Mouse (Mus musculus) neural tube, embryonic 15.5 days (tissue): ENCODE measurements around the gene Ifna5. TPM values are rescaled to one million over a fixed set of nuclear protein-coding genes. Genes with fewer than 3 reads are reported as not detected.
"Not testable (repeated sequence)": the region's sequence is repeated elsewhere in the genome, so short reads cannot be mapped to it uniquely, and the experiment has no call there.

Experiments
- ATAC-seq: fragments of 200-750 bp; cut with Nextera tagmentation; 2 replicates; pipeline ENCODE4 v1.8.0; 2017; ENCODE audit warnings: mild to moderate bottlenecking, moderate TSS enrichment, moderate library complexity; ENCODE audit not compliant: low FRiP score
- H3K27ac ChIP-seq: fragments of 300-500 bp; sonication (generic); replicated peaks from 2 replicates; pipeline ENCODE4 v1.5.1; 2015; ENCODE audit warnings: mild to moderate bottlenecking, inconsistent platforms
- H3K27me3 ChIP-seq: fragments of 300-500 bp; sonication (generic); replicated peaks from 2 replicates; pipeline ENCODE4 v1.6.1; 2015; ENCODE audit warnings: inconsistent platforms
- H3K36me3 ChIP-seq: fragments of 300-500 bp; sonication (generic); 2 replicates; pipeline ENCODE4 v1.6.1; 2015; ENCODE audit warnings: inconsistent platforms
- H3K4me1 ChIP-seq: fragments of 300-500 bp; sonication (generic); 2 replicates; pipeline ENCODE4 v1.6.1; 2015; ENCODE audit warnings: inconsistent platforms
- H3K4me2 ChIP-seq: fragments of 300-500 bp; sonication (generic); 2 replicates; pipeline ENCODE4 v1.6.1; 2015; ENCODE audit warnings: inconsistent platforms, mild to moderate bottlenecking, moderate library complexity
- H3K4me3 ChIP-seq: fragments of 300-500 bp; sonication (generic); replicated peaks from 2 replicates; pipeline ENCODE4 v1.5.1; 2015; ENCODE audit warnings: mild to moderate bottlenecking, inconsistent platforms
- H3K9ac ChIP-seq: fragments of 300-500 bp; sonication (generic); replicated peaks from 2 replicates; pipeline ENCODE4 v1.6.1; 2015; ENCODE audit warnings: mild to moderate bottlenecking, inconsistent platforms
- H3K9me3 ChIP-seq: fragments of 300-500 bp; sonication (generic); replicated peaks from 2 replicates; pipeline ENCODE4 v1.6.1; 2016; ENCODE audit warnings: inconsistent platforms
- WGBS: fragments of 180-500 bp; shearing (Covaris S2); methylation state at CpG from one replicate; pipeline ENCODE4 v1.1.7; 2015; ENCODE audit warnings: mixed read lengths; 5-methylcytosine and 5-hydroxymethylcytosine counted together
- polyA plus RNA-seq: library from polyadenylated mRNA; unstranded; fragments of >200 nt; fragmentation: Nextera tagmentation; extraction: Ambion mirVana; gene quantifications from 2 replicates; pipeline ENCODE4 v1.2.1, GENCODE M21; 2015

Ifna5 gene
- polyA plus RNA-seq = not detected in 2 replicates

GRCm38 (mm10) chr4:88835225-88835624 is at the start of gene Ifna5:
Gene Ifna5 (plus strand): TSS chr4:88835525.
- H3K36me3 ChIP-seq, H3K4me3 ChIP-seq, H3K4me1 ChIP-seq, ATAC-seq, H3K27me3 ChIP-seq, H3K4me2 ChIP-seq, H3K9ac ChIP-seq, H3K9me3 ChIP-seq, H3K27ac ChIP-seq: not testable (repeated sequence)
- WGBS = 93% methylated on average over 1 of the region's 1 CpGs

GRCm38 (mm10) chr4:88788402-88788801 is 46.9 kb upstream of the Ifna5 start, which contains the start of gene Gm13277:
Gene Gm13277 (plus strand): TSS chr4:88788632.
- not testable (repeated sequence) for H3K4me3 ChIP-seq, ATAC-seq, H3K36me3 ChIP-seq, H3K27ac ChIP-seq, H3K4me2 ChIP-seq, H3K27me3 ChIP-seq, H3K4me1 ChIP-seq, H3K9me3 ChIP-seq, H3K9ac ChIP-seq
- 0% methylated on average over 1 of the region's 28 CpGs for WGBS

GRCm38 (mm10) chr4:88791250-88791649 is 44.1 kb upstream of the Ifna5 start, which contains the start of gene Gm13278:
Gene Gm13278 (plus strand): TSS chr4:88791550.
- not testable (repeated sequence) for H3K9me3 ChIP-seq, H3K27ac ChIP-seq, H3K27me3 ChIP-seq, ATAC-seq, H3K9ac ChIP-seq, H3K36me3 ChIP-seq, H3K4me3 ChIP-seq, H3K4me2 ChIP-seq, H3K4me1 ChIP-seq
- WGBS = no CpG with 5 or more reads among the region's 28 CpGs

- ATAC-seq, H3K27me3 ChIP-seq, H3K4me3 ChIP-seq, H3K9ac ChIP-seq, H3K9me3 ChIP-seq, H3K36me3 ChIP-seq, H3K4me1 ChIP-seq, H3K27ac ChIP-seq, H3K4me2 ChIP-seq: not testable (repeated sequence)
- WGBS = 0% methylated on average over 11 of the region's 52 CpGs
Observed at GRCm38 (mm10) chr4:88793936-88794675, 41.2 kb upstream of the Ifna5 start, which contains the start of gene Gm13275. Gene Gm13275 (plus strand): TSS chr4:88794487.

GRCm38 (mm10) chr4:88797097-88797496 is 38.2 kb upstream of the Ifna5 start, which contains the start of gene Gm13279:
Gene Gm13279 (plus strand): TSS chr4:88797397.
- not testable (repeated sequence) for H3K4me1 ChIP-seq, ATAC-seq

GRCm38 (mm10) chr4:88799365-88799764 is 36.0 kb upstream of the Ifna5 start, which contains the start of gene Gm13285:
Gene Gm13285 (plus strand): TSS chr4:88799665.
- H3K4me3 ChIP-seq, ATAC-seq, H3K4me1 ChIP-seq, H3K36me3 ChIP-seq, H3K27ac ChIP-seq, H3K4me2 ChIP-seq, H3K9me3 ChIP-seq, H3K27me3 ChIP-seq, H3K9ac ChIP-seq: not testable (repeated sequence)
- WGBS = 13% methylated on average over 5 of the region's 7 CpGs

More at GRCm38 (mm10) chr4:88797097-88797496, 38.2 kb upstream of the Ifna5 start, which contains the start of gene Gm13279:
- H3K36me3 ChIP-seq, H3K9ac ChIP-seq, H3K27me3 ChIP-seq, H3K27ac ChIP-seq, H3K4me2 ChIP-seq, H3K9me3 ChIP-seq, H3K4me3 ChIP-seq: not testable (repeated sequence)
- WGBS = no CpG with 5 or more reads among the region's 28 CpGs

- ATAC-seq, H3K36me3 ChIP-seq, H3K4me3 ChIP-seq, H3K9me3 ChIP-seq, H3K4me2 ChIP-seq, H3K27ac ChIP-seq, H3K4me1 ChIP-seq, H3K27me3 ChIP-seq, H3K9ac ChIP-seq: not testable (repeated sequence)
- WGBS = no CpG with 5 or more reads among the region's 29 CpGs
Observed at GRCm38 (mm10) chr4:88802954-88803353, 32.4 kb upstream of the Ifna5 start, which contains the start of gene Gm13287. Gene Gm13287 (plus strand): TSS chr4:88803254.

GRCm38 (mm10) chr4:88805231-88805630 is 30.1 kb upstream of the Ifna5 start, which contains the start of gene Gm13288:
Gene Gm13288 (plus strand): TSS chr4:88805531.
- H3K4me3 ChIP-seq = peak within 1 kb of the TSS; percentile 21; the same call in 1 of the 2 replicates
- not testable (repeated sequence) for H3K36me3 ChIP-seq, H3K9me3 ChIP-seq, ATAC-seq, H3K9ac ChIP-seq, H3K4me1 ChIP-seq, H3K27me3 ChIP-seq, H3K27ac ChIP-seq
- peak within 1 kb of the TSS; percentile 52 for H3K4me2 ChIP-seq
- no CpG with 5 or more reads among the region's 8 CpGs for WGBS

GRCm38 (mm10) chr4:88805761-88806160 is 29.6 kb upstream of the Ifna5 start:
- not testable (repeated sequence) for H3K27ac ChIP-seq, ATAC-seq, H3K9me3 ChIP-seq, H3K9ac ChIP-seq, H3K36me3 ChIP-seq, H3K4me1 ChIP-seq, H3K27me3 ChIP-seq
- WGBS = no CpG with 5 or more reads among the region's 34 CpGs
- H3K4me3 ChIP-seq = peak overlapping the region; percentile 21; the same call in 1 of the 2 replicates
- peak overlapping the region; percentile 52 for H3K4me2 ChIP-seq

- WGBS = 71% methylated on average over 3 of the region's 3 CpGs
- no peak within 1 kb of the TSS for H3K27ac ChIP-seq
Observed at GRCm38 (mm10) chr4:88815928-88816327, 19.4 kb upstream of the Ifna5 start, which contains the start of gene Ifna7. Gene Ifna7 (plus strand): TSS chr4:88816228.

GRCm38 (mm10) chr4:88819659-88820058 is 15.7 kb upstream of the Ifna5 start, which contains the start of gene Ifna11:
Gene Ifna11 (plus strand): TSS chr4:88819959.
- 85% methylated on average over 1 of the region's 1 CpGs for WGBS
- Histone ChIP-seq H3K9me3 (no peaks in the 10 kb centered on the region), H3K4me2 (no peak within 1 kb of the TSS)

More at GRCm38 (mm10) chr4:88815928-88816327, 19.4 kb upstream of the Ifna5 start, which contains the start of gene Ifna7:
- no peaks in the 10 kb centered on the region for H3K27me3 ChIP-seq
- no peaks in the 10 kb centered on the region for H3K9me3 ChIP-seq
- no peaks in the 10 kb centered on the region for H3K36me3 ChIP-seq
- H3K4me2 ChIP-seq = no peak within 1 kb of the TSS
- H3K9ac ChIP-seq = no peak within 1 kb of the TSS
- H3K4me1 ChIP-seq = no peaks in the 10 kb centered on the region
- no peak for ATAC-seq
- H3K4me3 ChIP-seq = no peak within 1 kb of the TSS

GRCm38 (mm10) chr4:88822995-88823394 is 12.3 kb upstream of the Ifna5 start:
- ATAC-seq = no peak

More at GRCm38 (mm10) chr4:88819659-88820058, 15.7 kb upstream of the Ifna5 start, which contains the start of gene Ifna11:
- no peak for ATAC-seq
- Histone ChIP-seq H3K4me1 (no peaks in the 10 kb centered on the region), H3K36me3 (no peaks in the 10 kb centered on the region), H3K27me3 (no peaks in the 10 kb centered on the region), H3K9ac (no peak within 1 kb of the TSS), H3K4me3 (no peak within 1 kb of the TSS), H3K27ac (no peak within 1 kb of the TSS)

More at GRCm38 (mm10) chr4:88822995-88823394, 12.3 kb upstream of the Ifna5 start:
- H3K27ac ChIP-seq = no peak overlapping the region
- H3K36me3 ChIP-seq = no peaks in the 10 kb centered on the region
- H3K4me1 ChIP-seq = no peaks in the 10 kb centered on the region
- no peaks in the 10 kb centered on the region for H3K9me3 ChIP-seq
- no peak overlapping the region for H3K9ac ChIP-seq
- 18% methylated on average over 4 of the region's 4 CpGs for WGBS
- H3K4me2 ChIP-seq = no peak overlapping the region
- no peaks in the 10 kb centered on the region for H3K27me3 ChIP-seq
- H3K4me3 ChIP-seq = no peak overlapping the region
